Mouse (Mus musculus): ENCODE measurements around the gene Sfxn5. TPM values are rescaled to one million over a fixed set of nuclear protein-coding genes. Genes with fewer than 3 reads are reported as not detected.

Sfxn5 gene
- polyA plus RNA-seq, 1 experiment: 0.72 TPM

DNA sequence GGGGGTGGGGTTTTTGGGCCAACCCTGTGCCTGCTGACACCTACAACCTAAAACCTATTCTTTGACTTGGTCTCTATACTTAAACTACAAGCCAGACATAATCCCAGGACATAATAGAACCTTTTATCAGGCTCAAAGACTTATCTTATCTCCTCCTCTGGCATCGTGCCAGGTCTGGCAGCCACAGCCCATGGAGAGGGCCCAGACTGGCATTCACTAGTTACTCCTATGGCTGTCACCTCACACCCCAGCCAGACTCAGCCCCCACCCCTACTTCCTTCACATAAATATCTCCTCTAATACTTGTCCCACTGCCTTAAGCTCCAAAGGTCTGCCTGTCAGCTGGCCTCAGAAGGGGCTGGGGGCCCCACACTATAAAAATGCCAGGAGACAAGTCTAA, 33.2 kb upstream of the Sfxn5 start:
- TF ChIP-seq FLI1 (IDR thresholded peaks at IDR 0.05; ENCODE audit: low read length) (no peak), GATA1 (IDR thresholded peaks at IDR 0.05; ENCODE audit: borderline replicate concordance, low read length) (no peak)
- Histone ChIP-seq H3K36me3 (replicated peaks; ENCODE audit: low read length) (no peaks in the 10 kb centered on the region), H3K9me3 (no peaks in the 10 kb centered on the region; the same call in 1 of the 2 replicates), H3K4me3 (replicated peaks) (no peak overlapping the region), H3K4me1 (peaks cover 23% of the 10 kb centered on the region), H3K27me3 (replicated peaks) (peaks cover 43% of the 10 kb centered on the region)

DNA sequence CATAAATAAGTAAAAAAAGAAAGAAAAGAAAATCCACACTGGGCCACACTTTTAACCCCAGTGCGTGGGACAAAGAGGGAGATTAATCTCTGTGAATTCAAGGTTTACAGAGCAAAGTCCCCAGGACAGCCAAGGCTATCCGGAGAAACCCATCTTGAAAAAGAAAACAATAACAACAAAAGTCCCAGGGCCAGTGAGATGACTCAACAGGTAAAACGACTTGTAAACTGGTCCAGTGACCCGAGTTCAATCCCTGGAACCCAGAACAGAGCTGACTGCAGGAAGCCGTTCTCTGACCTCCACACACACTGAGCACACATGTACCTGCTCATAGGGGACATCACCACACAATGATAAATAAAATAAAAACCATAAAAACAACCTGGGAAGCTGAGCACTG, 31.2 kb upstream of the Sfxn5 start:
- H3K4me1 ChIP-seq: peaks cover 9% of the 10 kb centered on the region

DNA sequence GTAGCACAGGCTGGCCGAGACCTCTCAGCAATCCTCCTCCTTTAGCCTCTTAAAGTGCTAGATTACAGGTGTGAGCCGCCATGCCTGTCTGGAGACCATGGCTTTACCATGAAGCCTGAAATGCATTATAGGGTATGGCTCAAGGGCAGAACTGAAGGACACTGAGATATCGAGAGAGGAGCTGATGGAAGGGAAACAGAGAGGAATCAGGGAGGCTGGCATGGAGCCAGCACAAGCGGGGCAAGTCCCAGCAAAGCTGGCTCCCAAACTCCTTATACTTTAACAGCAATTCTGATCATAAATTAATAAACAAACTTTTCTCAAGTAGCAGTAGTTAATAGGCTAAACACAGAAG, 30.7 kb upstream of the Sfxn5 start:
- Histone ChIP-seq H3K36me3 (replicated peaks; ENCODE audit: low read length) (no peaks in the 10 kb centered on the region), H3K27me3 (replicated peaks) (peaks cover 40% of the 10 kb centered on the region), H3K4me3 (replicated peaks) (no peak overlapping the region), H3K9me3 (no peaks in the 10 kb centered on the region; the same call in 1 of the 2 replicates), H3K4me1 (peaks cover 4% of the 10 kb centered on the region)
- TF ChIP-seq GATA1 (IDR thresholded peaks at IDR 0.05; ENCODE audit: borderline replicate concordance, low read length) (no peak), FLI1 (IDR thresholded peaks at IDR 0.05; ENCODE audit: low read length) (no peak)

More for the DNA sequence above, 31.2 kb upstream of the Sfxn5 start:
- Histone ChIP-seq H3K9me3 (no peaks in the 10 kb centered on the region; the same call in 1 of the 2 replicates), H3K27me3 (replicated peaks) (peaks cover 40% of the 10 kb centered on the region), H3K4me3 (replicated peaks) (no peak overlapping the region), H3K36me3 (replicated peaks; ENCODE audit: low read length) (no peaks in the 10 kb centered on the region)
- TF ChIP-seq GATA1 (IDR thresholded peaks at IDR 0.05; ENCODE audit: borderline replicate concordance, low read length) (no peak), FLI1 (IDR thresholded peaks at IDR 0.05; ENCODE audit: low read length) (no peak)

DNA sequence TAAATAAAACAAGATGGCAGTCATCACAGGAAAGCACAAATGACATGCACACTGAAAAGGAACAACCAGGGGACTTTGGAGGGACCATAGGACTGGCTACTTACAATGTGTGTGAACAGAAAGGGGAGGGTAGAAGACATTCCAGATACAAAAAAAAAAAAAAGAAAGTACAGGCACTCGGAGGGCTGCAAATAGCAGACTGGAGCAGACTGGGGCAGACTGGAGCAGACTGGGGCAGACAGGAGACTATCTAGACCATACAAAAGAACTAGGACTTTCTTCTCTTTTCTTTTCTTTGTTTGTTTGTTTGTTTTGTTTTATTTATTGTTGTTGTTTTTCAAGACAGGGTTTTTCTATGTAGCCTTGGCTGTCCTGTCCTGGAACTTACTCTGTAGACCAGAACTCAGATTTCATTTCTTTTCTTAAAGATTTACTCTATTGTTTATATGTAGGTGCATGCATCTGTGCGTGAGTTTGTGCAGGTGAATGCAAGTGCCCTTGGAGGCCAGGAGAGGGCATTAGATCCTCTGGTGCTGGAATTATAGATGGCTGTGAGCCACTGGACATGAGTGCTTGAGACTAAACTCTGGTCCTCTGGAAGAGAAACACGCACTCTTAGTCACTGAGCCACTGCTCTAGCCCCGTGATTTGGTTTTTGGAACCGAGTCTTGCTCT, 30.1 kb upstream of the Sfxn5 start:
- Histone ChIP-seq H3K36me3 (replicated peaks; ENCODE audit: low read length) (no peaks in the 10 kb centered on the region), H3K27me3 (replicated peaks) (peaks cover 36% of the 10 kb centered on the region), H3K4me3 (replicated peaks) (no peak overlapping the region), H3K9me3 (no peaks in the 10 kb centered on the region; the same call in 1 of the 2 replicates), H3K4me1 (no peaks in the 10 kb centered on the region)
- no peak for TF ChIP-seq FLI1 (IDR thresholded peaks at IDR 0.05; ENCODE audit: low read length)
- no peak for TF ChIP-seq GATA1 (IDR thresholded peaks at IDR 0.05; ENCODE audit: borderline replicate concordance, low read length)

DNA sequence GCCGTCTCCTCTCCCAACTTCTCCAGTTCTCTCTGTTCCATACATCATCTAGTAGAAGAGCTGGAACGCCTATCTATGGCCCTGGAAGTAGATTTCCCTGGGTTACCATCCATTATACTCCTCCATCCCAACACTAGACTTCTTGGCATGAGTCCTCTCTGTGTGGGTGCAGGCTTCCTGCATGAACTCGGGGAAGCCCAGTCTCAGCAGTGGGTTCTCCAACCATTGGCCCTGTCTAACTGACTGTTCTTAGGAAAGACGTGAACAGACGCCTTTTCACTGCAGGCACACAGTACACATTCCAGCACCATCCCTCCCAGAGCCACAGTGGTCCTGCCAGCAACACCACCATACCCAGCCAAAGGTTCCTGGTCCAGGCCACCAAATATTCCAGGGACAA, 29.4 kb upstream of the Sfxn5 start:
- no peaks in the 10 kb centered on the region for H3K36me3 ChIP-seq (replicated peaks; ENCODE audit: low read length)
- peaks cover 3% of the 10 kb centered on the region for H3K4me1 ChIP-seq
- TF ChIP-seq FLI1 (IDR thresholded peaks at IDR 0.05; ENCODE audit: low read length): no peak
- no peak for TF ChIP-seq GATA1 (IDR thresholded peaks at IDR 0.05; ENCODE audit: borderline replicate concordance, low read length)
- no peak overlapping the region for H3K4me3 ChIP-seq (replicated peaks)
- H3K9me3 ChIP-seq: no peaks in the 10 kb centered on the region; the same call in 1 of the 2 replicates
- peaks cover 36% of the 10 kb centered on the region for H3K27me3 ChIP-seq (replicated peaks)

DNA sequence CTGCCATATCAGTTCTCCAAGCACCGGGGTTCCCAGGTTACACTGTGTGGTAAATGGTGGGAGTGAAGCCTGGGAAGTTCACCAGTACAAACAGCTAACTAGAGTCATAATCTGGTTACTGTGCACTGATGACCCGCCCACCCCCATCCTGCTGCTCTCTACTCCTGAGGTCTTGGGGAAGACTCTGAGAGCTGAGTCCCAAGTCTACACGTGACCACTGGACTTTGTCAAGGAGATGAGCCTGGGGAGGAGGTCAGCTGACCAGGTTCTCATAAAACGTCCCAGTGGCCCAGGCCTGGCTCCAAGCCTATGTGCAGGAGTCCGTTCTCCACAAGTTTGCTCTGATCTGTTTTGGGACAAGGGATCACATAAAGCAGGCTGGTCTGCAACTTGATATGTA, 27.1 kb upstream of the Sfxn5 start:
- peaks cover 30% of the 10 kb centered on the region for H3K27me3 ChIP-seq (replicated peaks)
- H3K36me3 ChIP-seq (replicated peaks; ENCODE audit: low read length): no peaks in the 10 kb centered on the region
- no peaks in the 10 kb centered on the region; the same call in 1 of the 2 replicates for H3K9me3 ChIP-seq
- H3K4me1 ChIP-seq: peaks cover 15% of the 10 kb centered on the region
- TF ChIP-seq GATA1 (IDR thresholded peaks at IDR 0.05; ENCODE audit: borderline replicate concordance, low read length) (no peak), FLI1 (IDR thresholded peaks at IDR 0.05; ENCODE audit: low read length) (no peak)
- no peak overlapping the region for H3K4me3 ChIP-seq (replicated peaks)

DNA sequence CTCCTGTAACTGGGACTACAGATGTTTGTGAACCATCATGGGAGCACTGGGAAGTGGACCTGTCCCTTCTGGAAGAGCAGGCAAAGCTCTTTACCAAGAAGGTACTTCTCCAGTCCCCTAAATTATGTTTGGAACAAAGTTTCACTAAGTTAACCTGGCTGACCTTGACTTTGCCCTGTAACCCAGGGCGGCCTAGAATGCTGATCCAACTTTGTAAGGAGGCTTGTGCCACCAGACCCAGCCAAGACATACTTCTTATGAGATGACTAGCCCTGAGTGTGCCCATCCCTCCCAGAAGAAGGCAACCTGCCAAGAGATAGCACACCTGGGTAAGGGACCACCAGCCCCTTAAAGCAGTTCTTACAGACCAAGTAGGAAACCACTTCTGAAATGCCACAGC, 25.7 kb upstream of the Sfxn5 start:
- peaks cover 15% of the 10 kb centered on the region for H3K4me1 ChIP-seq
- H3K36me3 ChIP-seq (replicated peaks; ENCODE audit: low read length): no peaks in the 10 kb centered on the region
- no peaks in the 10 kb centered on the region; the same call in 1 of the 2 replicates for H3K9me3 ChIP-seq
- peaks cover 24% of the 10 kb centered on the region for H3K27me3 ChIP-seq (replicated peaks)
- TF ChIP-seq FLI1 (IDR thresholded peaks at IDR 0.05; ENCODE audit: low read length) (no peak), GATA1 (IDR thresholded peaks at IDR 0.05; ENCODE audit: borderline replicate concordance, low read length) (no peak)
- no peak overlapping the region for H3K4me3 ChIP-seq (replicated peaks)

DNA sequence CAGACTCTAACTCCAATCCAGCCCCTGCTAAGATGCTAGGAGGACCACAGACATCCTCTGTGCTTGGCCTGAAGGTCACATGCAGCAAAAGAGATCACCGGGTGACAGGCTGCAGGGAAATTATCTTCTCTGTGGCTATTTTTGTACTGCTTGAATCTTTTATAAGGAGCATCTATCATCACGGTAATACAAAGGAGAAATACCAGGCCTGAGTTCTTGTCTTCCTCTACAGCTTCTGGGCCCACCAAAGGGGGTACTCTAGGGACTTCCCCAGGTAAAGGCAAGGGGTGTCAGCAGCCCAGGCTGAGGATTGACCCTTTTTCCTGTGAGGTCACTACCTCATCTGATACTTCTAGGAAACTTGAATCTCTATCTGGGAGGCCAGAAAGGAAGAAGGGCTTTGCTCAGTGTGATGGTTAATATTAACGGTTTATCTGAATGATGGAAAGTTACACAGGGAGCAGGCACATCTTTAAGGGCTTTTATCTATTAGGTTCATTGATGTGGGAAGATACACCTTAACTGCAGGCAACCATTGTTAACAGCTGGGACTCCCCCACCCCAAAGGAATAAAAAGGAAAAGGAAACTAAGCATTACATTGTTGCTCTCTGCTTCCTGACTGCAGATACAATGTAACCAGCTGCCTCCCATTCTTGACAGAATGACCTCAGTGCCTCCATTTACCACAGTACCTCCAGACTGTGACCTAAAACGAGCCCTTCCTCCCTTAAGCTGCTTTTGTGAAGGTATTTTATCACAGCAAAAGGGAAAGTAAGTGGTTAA, 23.7 kb upstream of the Sfxn5 start:
- Histone ChIP-seq H3K9me3 (no peaks in the 10 kb centered on the region), H3K4me1 (peaks cover 15% of the 10 kb centered on the region), H3K4me3 (replicated peaks) (no peak overlapping the region), H3K36me3 (replicated peaks; ENCODE audit: low read length) (no peaks in the 10 kb centered on the region), H3K27me3 (replicated peaks) (peaks cover 11% of the 10 kb centered on the region)
- TF ChIP-seq GATA1 (IDR thresholded peaks at IDR 0.05; ENCODE audit: borderline replicate concordance, low read length): no peak
- TF ChIP-seq FLI1 (IDR thresholded peaks at IDR 0.05; ENCODE audit: low read length): no peak

DNA sequence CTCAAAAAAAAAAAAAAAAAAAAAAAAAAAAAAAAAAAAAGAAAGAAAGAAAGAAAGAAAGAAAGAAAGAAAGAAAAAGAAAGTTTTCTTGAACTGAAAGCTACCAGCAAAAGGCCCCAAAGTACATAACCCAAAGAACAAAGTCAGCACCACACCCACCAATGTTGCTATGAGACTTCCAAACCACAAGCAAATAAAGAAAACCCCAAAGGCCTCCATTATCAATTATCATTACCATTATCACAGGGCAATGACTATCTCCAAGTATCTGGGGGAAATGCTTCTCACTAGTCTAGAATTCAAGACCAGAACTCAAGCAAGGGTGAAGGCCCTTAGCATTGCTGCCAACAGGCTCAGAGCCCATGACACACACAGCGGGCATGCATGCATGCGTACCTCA, 22.5 kb upstream of the Sfxn5 start:
- H3K36me3 ChIP-seq (replicated peaks; ENCODE audit: low read length): no peaks in the 10 kb centered on the region
- no peak overlapping the region for H3K4me3 ChIP-seq (replicated peaks)
- no peaks in the 10 kb centered on the region for H3K9me3 ChIP-seq
- H3K27me3 ChIP-seq (replicated peaks): peaks cover 7% of the 10 kb centered on the region
- peaks cover 15% of the 10 kb centered on the region for H3K4me1 ChIP-seq
- TF ChIP-seq FLI1 (IDR thresholded peaks at IDR 0.05; ENCODE audit: low read length) (no peak), GATA1 (IDR thresholded peaks at IDR 0.05; ENCODE audit: borderline replicate concordance, low read length) (no peak)

DNA sequence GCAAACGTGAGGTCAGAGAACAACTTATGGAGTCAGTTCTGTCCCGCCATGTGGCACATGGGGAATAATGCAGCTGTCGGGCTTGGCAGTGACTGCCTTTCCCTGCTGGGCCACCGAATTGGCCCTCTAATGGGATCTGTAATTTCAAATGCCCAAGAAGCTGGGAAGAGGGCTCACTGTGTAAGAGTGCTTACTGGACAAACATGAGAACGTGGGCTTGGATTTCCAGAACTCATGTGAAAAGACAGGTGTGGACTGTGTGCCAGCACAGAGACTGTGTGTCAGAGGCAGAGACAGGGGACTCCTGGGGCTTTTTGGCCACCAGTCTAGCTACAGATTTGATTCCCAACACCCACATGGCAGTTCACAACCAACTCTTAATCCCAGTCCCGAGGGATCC, 21.5 kb upstream of the Sfxn5 start:
- Histone ChIP-seq H3K4me3 (replicated peaks) (no peak overlapping the region), H3K27me3 (replicated peaks) (peaks cover 5% of the 10 kb centered on the region), H3K36me3 (replicated peaks; ENCODE audit: low read length) (no peaks in the 10 kb centered on the region), H3K4me1 (peaks cover 22% of the 10 kb centered on the region), H3K9me3 (no peaks in the 10 kb centered on the region)
- TF ChIP-seq FLI1 (IDR thresholded peaks at IDR 0.05; ENCODE audit: low read length): no peak
- no peak for TF ChIP-seq GATA1 (IDR thresholded peaks at IDR 0.05; ENCODE audit: borderline replicate concordance, low read length)
